Comparison of ENCODE assay signal across 8 mouse cellular contexts in genomic region chr5:151056920-151057294, GRCm38 (mm10).
A peak's percentile ranks its signal among the peaks of the same experiment; 100 is the strongest.
DNase-seq lines count a peak whose midpoint lies in the region; ATAC-seq and TF ChIP-seq lines count a peak whose summit lies in the region.

No protein-coding gene starts in this region.

- 0 out of 2 replicates have a peak, but pooled peaks cover 3% of the 10 kb centered on the region for H3K9me3 ChIP-seq in kidney, embryonic 15.5 days (replicated peaks)

- DNase-seq in gastrocnemius, adult 2 months, result no peak
- DNase-seq in gastrocnemius, postnatal 10 days, result no peak
- DNase-seq in heart, adult 8-10 months (ENCODE audit: low spot score), result peak; percentile 70
- no peak for DNase-seq in left cerebral cortex, postnatal 14 days (ENCODE audit: low spot score in 2 of 2)
- DNase-seq in right cerebral cortex, postnatal 36 days (ENCODE audit: low spot score in 2 of 2), result no peak
- DNase-seq in ovary, postnatal 14 days (ENCODE audit: low spot score), result no peak

- peak overlapping the region; percentile 3; the same call in 1 of the 2 replicates for H3K4me3 ChIP-seq in gastrocnemius, adult 2 months
- H3K4me3 ChIP-seq in kidney, embryonic 15.5 days (replicated peaks), result no peak overlapping the region

- peak overlapping the region; percentile 78 for H3K27ac ChIP-seq in gastrocnemius, adult 2 months
- H3K27ac ChIP-seq in kidney, embryonic 15.5 days, result peak overlapping the region; percentile 67

- peak; percentile 53 for ATAC-seq in kidney, embryonic 15.5 days (replicated peaks; ENCODE audit: low FRiP score)
- ATAC-seq in megakaryocyte, adult 5-6 weeks (ENCODE audit: poor library complexity, severe bottlenecking), result peak; percentile 71

- 49% methylated on average over 6 of the region's 6 CpGs for WGBS in kidney, embryonic 15.5 days

- intact Hi-C loops in gastrocnemius, adult 2 months (cut with DNase I), result loop anchor here (5.0 kb wide), 1 partner anchor 70 kb away; no protein-coding TSS in a partner anchor
- intact Hi-C loops in left cerebral cortex, postnatal 14 days (cut with DNase I), result loop anchor here (5.0 to 10.0 kb wide), 2 partner anchors 80 to 382 kb away; partner anchors contain the start of gene Pds5b

- no peak overlapping the region for H3K4me2 ChIP-seq in kidney, embryonic 15.5 days

- no peak overlapping the region for H3K9ac ChIP-seq in kidney, embryonic 15.5 days

- TF ChIP-seq CTCF in gastrocnemius, adult 2 months (IDR thresholded peaks at IDR 0.05), result no peak

- peaks cover 18% of the 10 kb centered on the region for H3K36me3 ChIP-seq in kidney, embryonic 15.5 days

- peaks cover 57% of the 10 kb centered on the region for H3K4me1 ChIP-seq in kidney, embryonic 15.5 days

- H3K27me3 ChIP-seq in kidney, embryonic 15.5 days, result no peaks in the 10 kb centered on the region
